18 mouse cellular contexts compared by ENCODE assay signal in the genomic region with DNA sequence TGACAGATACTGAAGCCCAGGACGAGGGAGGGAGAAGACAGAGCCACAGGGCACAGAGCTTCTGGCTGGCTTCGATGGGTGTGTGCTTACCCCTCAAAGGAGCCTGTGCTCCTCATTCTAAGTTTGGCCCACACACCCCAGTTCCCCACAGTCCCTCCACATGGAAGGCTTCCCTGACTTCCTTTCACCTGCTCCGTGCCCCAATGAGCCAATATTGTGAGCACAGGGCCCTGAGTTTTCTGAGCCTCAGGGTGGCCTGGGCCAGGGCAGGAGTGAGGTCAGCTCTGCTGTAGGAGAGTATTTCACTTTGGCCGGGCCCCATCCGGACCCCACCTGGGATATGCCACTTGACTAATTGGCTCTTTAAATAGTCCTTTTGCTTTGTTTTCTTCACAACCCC. TPM values are rescaled to one million over a fixed set of nuclear protein-coding genes. Genes with fewer than 3 reads are reported as not detected.
DNase-seq lines count a peak whose midpoint lies in the region; ATAC-seq and TF ChIP-seq lines count a peak whose summit lies in the region.
"Had no signal": no experiment of that assay in that cellular context is flagged by ENCODE, and none has a peak within 500 bp of the region (broad histone marks: within the 10 kb centered on the region; RNA-seq: fewer than 3 reads in every experiment).

No protein-coding gene starts in this region.

- H3K27me3 ChIP-seq in heart, postnatal 0 days (ENCODE audit: control insufficient read depth, insufficient read depth, low read length), result peaks cover 6% of the 10 kb centered on the region
- H3K27me3 ChIP-seq in hindbrain, embryonic 12.5 days, result peaks cover 24% of the 10 kb centered on the region
- H3K27me3 ChIP-seq in midbrain, postnatal 0 days (ENCODE audit: insufficient read depth, low read length), result no peaks in the 10 kb centered on the region

- no peaks in the 10 kb centered on the region for H3K36me3 ChIP-seq in heart, postnatal 0 days (replicated peaks; ENCODE audit: control insufficient read depth, insufficient read depth, low read length)
- H3K36me3 ChIP-seq in hindbrain, embryonic 12.5 days, result no peaks in the 10 kb centered on the region
- H3K36me3 ChIP-seq in midbrain, postnatal 0 days (ENCODE audit: insufficient read depth, low read length), result no peaks in the 10 kb centered on the region
- H3K36me3 ChIP-seq: embryonic facial prominence, embryonic 13.5 days; limb, embryonic 10.5 days; liver, embryonic 13.5 days had no signal

- H3K4me2 ChIP-seq in heart, postnatal 0 days (ENCODE audit: low read depth, low read length), result 0 out of 2 replicates have a peak overlapping the region, but pooled peaks have one; percentile 5
- peak overlapping the region; percentile 52 for H3K4me2 ChIP-seq in hindbrain, embryonic 12.5 days (replicated peaks)
- peak overlapping the region; percentile 55 for H3K4me2 ChIP-seq in midbrain, postnatal 0 days (ENCODE audit: low read depth, low read length, poor library complexity, severe bottlenecking)
- H3K4me2 ChIP-seq: embryonic facial prominence, embryonic 13.5 days; liver, embryonic 13.5 days had no signal

- TF ChIP-seq EP300 in heart, postnatal 0 days (IDR thresholded peaks at IDR 0.05; ENCODE audit: low read depth), result no peak

- WGBS in heart, postnatal 0 days, result 50% methylated on average over 5 of the region's 5 CpGs
- WGBS in hindbrain, embryonic 12.5 days, result 44% methylated on average over 5 of the region's 5 CpGs
- 63% methylated on average over 5 of the region's 5 CpGs for WGBS in midbrain, postnatal 0 days

- H3K27ac ChIP-seq in heart, postnatal 0 days (ENCODE audit: low read depth), result no peak overlapping the region
- H3K27ac ChIP-seq in hindbrain, embryonic 12.5 days, result peak overlapping the region; percentile 97
- no peak overlapping the region; the same call in 1 of the 2 replicates for H3K27ac ChIP-seq in midbrain, postnatal 0 days (ENCODE audit: low read depth, low read length)
- H3K27ac ChIP-seq: embryonic facial prominence, embryonic 13.5 days; limb, embryonic 10.5 days; liver, embryonic 13.5 days had no signal

- H3K9me3 ChIP-seq in heart, postnatal 0 days (replicated peaks; ENCODE audit: control insufficient read depth, low read length), result no peaks in the 10 kb centered on the region
- no peaks in the 10 kb centered on the region for H3K9me3 ChIP-seq in hindbrain, embryonic 12.5 days (replicated peaks)
- H3K9me3 ChIP-seq in midbrain, postnatal 0 days (ENCODE audit: low read length), result no peaks in the 10 kb centered on the region
- H3K9me3 ChIP-seq: embryonic facial prominence, embryonic 13.5 days; limb, embryonic 10.5 days; liver, embryonic 13.5 days had no signal

- no peak overlapping the region for H3K4me3 ChIP-seq in heart, postnatal 0 days (ENCODE audit: low read depth, low read length)
- no peak overlapping the region for H3K4me3 ChIP-seq in hindbrain, embryonic 12.5 days
- H3K4me3 ChIP-seq in midbrain, postnatal 0 days (ENCODE audit: low read depth, low read length), result no peak overlapping the region
- H3K4me3 ChIP-seq: embryonic facial prominence, embryonic 13.5 days; limb, embryonic 10.5 days; liver, embryonic 13.5 days had no signal

- intact Hi-C loops in heart, postnatal 25 days (cut with DNase I), result no loop called here
- intact Hi-C loops in left cerebral cortex, postnatal 4 days (cut with DNase I), result loop anchor here (5.0 kb wide), 1 partner anchor 50 kb away; the partner anchor contains the start of gene Gm13090

- peaks cover 18% of the 10 kb centered on the region for H3K4me1 ChIP-seq in heart, postnatal 0 days (ENCODE audit: control insufficient read depth, insufficient read depth)
- peaks cover 40% of the 10 kb centered on the region for H3K4me1 ChIP-seq in hindbrain, embryonic 12.5 days
- peaks cover 27% of the 10 kb centered on the region for H3K4me1 ChIP-seq in midbrain, postnatal 0 days (ENCODE audit: insufficient read depth, low read length)
- H3K4me1 ChIP-seq: liver, embryonic 13.5 days had no signal

- H3K9ac ChIP-seq in heart, postnatal 0 days (replicated peaks; ENCODE audit: low read depth, low read length), result no peak overlapping the region
- H3K9ac ChIP-seq in hindbrain, embryonic 12.5 days, result peak overlapping the region; percentile 18; the same call in 1 of the 2 replicates
- no peak overlapping the region for H3K9ac ChIP-seq in midbrain, postnatal 0 days (replicated peaks; ENCODE audit: low read length, poor library complexity, severe bottlenecking)
- H3K9ac ChIP-seq: embryonic facial prominence, embryonic 13.5 days; liver, embryonic 13.5 days had no signal

- TF ChIP-seq CTCF in heart, postnatal 0 days (IDR thresholded peaks at IDR 0.05; ENCODE audit: low read depth), result no peak
- no peak for TF ChIP-seq CTCF in midbrain, postnatal 0 days (IDR thresholded peaks at IDR 0.05)

- no peak for ATAC-seq in heart, postnatal 0 days (ENCODE audit: insufficient read depth, low read depth)
- ATAC-seq in hindbrain, embryonic 12.5 days (ENCODE audit: low FRiP score), result no peak
- ATAC-seq in midbrain, postnatal 0 days (ENCODE audit: low FRiP score), result no peak

- DNase-seq in cerebellum, adult 9-11 months, result peak; percentile 59
- DNase-seq in cerebellum, adult 8-10 months, result no peak
- no peak for DNase-seq in heart, postnatal 0 days (ENCODE audit: low spot score)
- DNase-seq in heart, postnatal 25 days (ENCODE audit: low spot score), result no peak
- DNase-seq in midbrain, postnatal 0 days (ENCODE audit: low spot score), result no peak
- no peak for DNase-seq in left cerebral cortex, postnatal 4 days
- DNase-seq in adrenal gland, adult (ENCODE audit: inconsistent age in 2 of 2, low spot score in 1 of 2), result no peak
- DNase-seq: adrenal gland, adult 8-10 months; gastrocnemius, postnatal 25 days; liver, embryonic 13.5 days; lung, postnatal 14 days; thymus, adult 18-20 months had no signal

RNA-seq across cellular contexts. Expression of gene Gm13090, which starts 48.3 kb away (rescaled TPM):
- not detected in 2 replicates for total RNA-seq in heart, postnatal 0 days (2014; rRNA removed; ENCODE audit: low replicate concordance)
- 0.26 TPM in 1 of 2 replicates, not detected in the other for polyA plus RNA-seq in heart, postnatal 0 days (2015; fragmentation: Nextera tagmentation; extraction: Ambion mirVana)
- total RNA-seq in heart, postnatal 25 days (2021), result not detected
- polyA plus RNA-seq in hindbrain, embryonic 12.5 days (2016; fragmentation: Nextera tagmentation; extraction: Ambion mirVana), result not detected in 2 replicates
- not detected in 2 replicates for total RNA-seq in midbrain, postnatal 0 days (2014; rRNA removed)
- polyA plus RNA-seq in midbrain, postnatal 0 days (2015; fragmentation: Nextera tagmentation; extraction: Ambion mirVana), result not detected in 2 replicates
- not detected for total RNA-seq in left cerebral cortex, postnatal 4 days (2021)
- total RNA-seq: adrenal gland, adult 8-10 months; gastrocnemius, postnatal 25 days; layer of hippocampus, adult 18-20 months; monocyte, adult 5-6 weeks had no signal
- polyA plus RNA-seq: embryonic facial prominence, embryonic 13.5 days; kidney, embryonic 14.5 days; limb, embryonic 10.5 days; liver, embryonic 13.5 days had no signal

Comparison
In these comparisons a context has a peak if more than half of its experiments do, and no peak if none do; other contexts are left out.
1. H3K4me2 ChIP-seq: peak in every context shown above with its lines; median percentile 55 in midbrain, postnatal 0 days; 52 in hindbrain, embryonic 12.5 days; 5 in heart, postnatal 0 days.